Mouse (Mus musculus): Measurements from ENCODE around the gene Htr6. TPM values are rescaled to one million over a fixed set of nuclear protein-coding genes. Genes with fewer than 3 reads are reported as not detected.

Htr6 gene
- polyA plus RNA-seq, 1 experiment, result not detected

GRCm38 (mm10) chr4:139112482-139112881, 37.1 kb upstream of the Htr6 start:
- H3K4me1 ChIP-seq (ENCODE audit: control insufficient read depth, insufficient read depth, low read length), result peaks cover 65% of the 10 kb centered on the region
- no peaks in the 10 kb centered on the region for H3K27me3 ChIP-seq (replicated peaks; ENCODE audit: control insufficient read depth, insufficient read depth, low read length)
- peak; percentile 61 for DNase-seq
- WGBS, result 38% methylated on average over 3 of the region's 3 CpGs
- no peaks in the 10 kb centered on the region for H3K36me3 ChIP-seq (ENCODE audit: control insufficient read depth, insufficient read depth, low read length)
- no peak for TF ChIP-seq CTCF (conservative IDR thresholded peaks at IDR 0.05; ENCODE audit: insufficient read depth, insufficient read length, low read depth, low read length)
- TF ChIP-seq POLR2A (IDR thresholded peaks at IDR 0.05; ENCODE audit: low read depth, low read length), result no peak
- H3K27ac ChIP-seq (ENCODE audit: insufficient read depth, low read depth, low read length), result peak overlapping the region; percentile 98
- no peak overlapping the region for H3K4me3 ChIP-seq (ENCODE audit: insufficient read depth, low read depth, low read length)

GRCm38 (mm10) chr4:139111421-139111820, 36.1 kb upstream of the Htr6 start:
- peaks cover 58% of the 10 kb centered on the region for H3K4me1 ChIP-seq (ENCODE audit: control insufficient read depth, insufficient read depth, low read length)
- H3K27me3 ChIP-seq (replicated peaks; ENCODE audit: control insufficient read depth, insufficient read depth, low read length), result no peaks in the 10 kb centered on the region
- TF ChIP-seq CTCF (conservative IDR thresholded peaks at IDR 0.05; ENCODE audit: insufficient read depth, insufficient read length, low read depth, low read length), result no peak
- TF ChIP-seq POLR2A (IDR thresholded peaks at IDR 0.05; ENCODE audit: low read depth, low read length), result no peak
- peak overlapping the region; percentile 98 for H3K27ac ChIP-seq (ENCODE audit: insufficient read depth, low read depth, low read length)
- peak; percentile 84 for DNase-seq
- no peaks in the 10 kb centered on the region for H3K36me3 ChIP-seq (ENCODE audit: control insufficient read depth, insufficient read depth, low read length)
- 13% methylated on average over 3 of the region's 3 CpGs for WGBS
- 0 out of 2 replicates have a peak overlapping the region, but pooled peaks have one; percentile 13 for H3K4me3 ChIP-seq (ENCODE audit: insufficient read depth, low read depth, low read length)

GRCm38 (mm10) chr4:139110858-139111257, 35.5 kb upstream of the Htr6 start:
- peaks cover 57% of the 10 kb centered on the region for H3K4me1 ChIP-seq (ENCODE audit: control insufficient read depth, insufficient read depth, low read length)
- DNase-seq, result peak; percentile 75
- no peaks in the 10 kb centered on the region for H3K36me3 ChIP-seq (ENCODE audit: control insufficient read depth, insufficient read depth, low read length)
- no peak overlapping the region for H3K4me3 ChIP-seq (ENCODE audit: insufficient read depth, low read depth, low read length)
- TF ChIP-seq CTCF (conservative IDR thresholded peaks at IDR 0.05; ENCODE audit: insufficient read depth, insufficient read length, low read depth, low read length) (no peak), POLR2A (IDR thresholded peaks at IDR 0.05; ENCODE audit: low read depth, low read length) (no peak)
- WGBS, result 29% methylated on average over 3 of the region's 3 CpGs
- no peaks in the 10 kb centered on the region for H3K27me3 ChIP-seq (replicated peaks; ENCODE audit: control insufficient read depth, insufficient read depth, low read length)
- peak overlapping the region; percentile 98 for H3K27ac ChIP-seq (ENCODE audit: insufficient read depth, low read depth, low read length)

- Histone ChIP-seq H3K27ac (ENCODE audit: insufficient read depth, low read depth, low read length) (no peak overlapping the region), H3K4me3 (ENCODE audit: insufficient read depth, low read depth, low read length) (no peak overlapping the region), H3K27me3 (replicated peaks; ENCODE audit: control insufficient read depth, insufficient read depth, low read length) (no peaks in the 10 kb centered on the region), H3K4me1 (ENCODE audit: control insufficient read depth, insufficient read depth, low read length) (peaks cover 20% of the 10 kb centered on the region), H3K36me3 (ENCODE audit: control insufficient read depth, insufficient read depth, low read length) (no peaks in the 10 kb centered on the region)
- DNase-seq, result no peak
- 83% methylated on average over 1 of the region's 1 CpGs for WGBS
- no peak for TF ChIP-seq POLR2A (IDR thresholded peaks at IDR 0.05; ENCODE audit: low read depth, low read length)
- TF ChIP-seq CTCF (conservative IDR thresholded peaks at IDR 0.05; ENCODE audit: insufficient read depth, insufficient read length, low read depth, low read length), result no peak
Measured at GRCm38 (mm10) chr4:139105453-139105852, 30.1 kb upstream of the Htr6 start.

- H3K36me3 ChIP-seq (ENCODE audit: control insufficient read depth, insufficient read depth, low read length), result no peaks in the 10 kb centered on the region
- no peaks in the 10 kb centered on the region for H3K27me3 ChIP-seq (replicated peaks; ENCODE audit: control insufficient read depth, insufficient read depth, low read length)
- TF ChIP-seq POLR2A (IDR thresholded peaks at IDR 0.05; ENCODE audit: low read depth, low read length) (no peak), CTCF (conservative IDR thresholded peaks at IDR 0.05; ENCODE audit: insufficient read depth, insufficient read length, low read depth, low read length) (no peak)
- 0 out of 2 replicates have a peak, but pooled peaks cover 3% of the 10 kb centered on the region for H3K4me1 ChIP-seq (ENCODE audit: control insufficient read depth, insufficient read depth, low read length)
- no peak overlapping the region for H3K4me3 ChIP-seq (ENCODE audit: insufficient read depth, low read depth, low read length)
- WGBS, result 79% methylated on average over 6 of the region's 6 CpGs
- H3K27ac ChIP-seq (ENCODE audit: insufficient read depth, low read depth, low read length), result no peak overlapping the region
- no peak for DNase-seq
Measured at GRCm38 (mm10) chr4:139101546-139101945, 26.2 kb upstream of the Htr6 start.

- TF ChIP-seq POLR2A (IDR thresholded peaks at IDR 0.05; ENCODE audit: low read depth, low read length), result no peak
- no peaks in the 10 kb centered on the region for H3K4me1 ChIP-seq (ENCODE audit: control insufficient read depth, insufficient read depth, low read length)
- no peaks in the 10 kb centered on the region for H3K36me3 ChIP-seq (ENCODE audit: control insufficient read depth, insufficient read depth, low read length)
- no peaks in the 10 kb centered on the region for H3K27me3 ChIP-seq (replicated peaks; ENCODE audit: control insufficient read depth, insufficient read depth, low read length)
- no peak for DNase-seq
- no peak overlapping the region for H3K4me3 ChIP-seq (ENCODE audit: insufficient read depth, low read depth, low read length)
- no peak overlapping the region for H3K27ac ChIP-seq (ENCODE audit: insufficient read depth, low read depth, low read length)
- 78% methylated on average over 8 of the region's 8 CpGs for WGBS
Measured at GRCm38 (mm10) chr4:139100326-139100725, 25.0 kb upstream of the Htr6 start.

- 20% methylated on average over 5 of the region's 5 CpGs for WGBS
- Histone ChIP-seq H3K36me3 (ENCODE audit: control insufficient read depth, insufficient read depth, low read length) (no peaks in the 10 kb centered on the region), H3K27ac (ENCODE audit: insufficient read depth, low read depth, low read length) (no peak overlapping the region), H3K4me1 (ENCODE audit: control insufficient read depth, insufficient read depth, low read length) (0 out of 2 replicates have a peak, but pooled peaks cover 3% of the 10 kb centered on the region), H3K27me3 (replicated peaks; ENCODE audit: control insufficient read depth, insufficient read depth, low read length) (no peaks in the 10 kb centered on the region), H3K4me3 (ENCODE audit: insufficient read depth, low read depth, low read length) (no peak overlapping the region)
- peak; percentile 25 for DNase-seq
- TF ChIP-seq POLR2A (IDR thresholded peaks at IDR 0.05; ENCODE audit: low read depth, low read length) (no peak), CTCF (conservative IDR thresholded peaks at IDR 0.05; ENCODE audit: insufficient read depth, insufficient read length, low read depth, low read length) (no peak)
Measured at GRCm38 (mm10) chr4:139096201-139096600, 20.8 kb upstream of the Htr6 start.

Measured in kidney, adult 2 months (tissue).